Mouse (Mus musculus): Measurements from ENCODE around the gene Kcnip1. TPM values are rescaled to one million over a fixed set of nuclear protein-coding genes. Genes with fewer than 3 reads are reported as not detected.

The Kcnip1 gene
- polyA plus RNA-seq, 1 experiment = not detected

GRCm38 (mm10) chr11:33660016-33660913, 332.7 kb downstream of the Kcnip1 start:
- Histone ChIP-seq H3K4me3 (ENCODE audit: insufficient read depth, low read depth, low read length) (no peak overlapping the region), H3K4me1 (ENCODE audit: control insufficient read depth, insufficient read depth, low read length) (peaks cover 3% of the 10 kb centered on the region; the same call in 1 of the 2 replicates), H3K27ac (ENCODE audit: insufficient read depth, low read depth, low read length) (no peak overlapping the region)
- TF ChIP-seq POLR2A (IDR thresholded peaks at IDR 0.05; ENCODE audit: insufficient read depth, low read depth, low read length) (no peak), CTCF (IDR thresholded peaks at IDR 0.05; ENCODE audit: insufficient read depth, low read depth, low read length) (no peak)
- WGBS = 55% methylated on average over 13 of the region's 13 CpGs

- TF ChIP-seq POLR2A (IDR thresholded peaks at IDR 0.05; ENCODE audit: insufficient read depth, low read depth, low read length) (no peak), CTCF (IDR thresholded peaks at IDR 0.05; ENCODE audit: insufficient read depth, low read depth, low read length) (no peak)
Observed at GRCm38 (mm10) chr11:33655861-33656593, 336.9 kb downstream of the Kcnip1 start.

DNA sequence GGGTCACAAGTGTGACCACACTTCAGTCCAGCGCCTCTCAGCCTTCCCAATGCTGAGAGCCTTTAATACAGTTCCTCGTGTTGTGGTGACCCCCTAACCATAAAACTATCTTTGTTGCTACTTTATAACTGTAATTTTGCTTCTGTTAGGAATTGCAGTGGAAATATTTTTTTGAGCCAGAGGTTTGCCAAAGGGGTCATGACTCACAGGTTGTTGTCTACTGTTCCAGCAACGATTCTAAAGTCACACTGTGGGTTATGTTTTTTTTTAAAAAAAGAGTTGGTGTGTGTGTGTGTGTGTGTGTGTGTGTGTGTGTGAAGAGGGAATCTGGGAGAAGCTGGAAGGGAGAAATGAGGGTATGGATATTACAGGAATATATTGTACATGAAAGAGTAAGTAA, 337.7 kb downstream of the Kcnip1 start:
- 60% methylated on average over 3 of the region's 3 CpGs for WGBS
- H3K4me3 ChIP-seq (ENCODE audit: insufficient read depth, low read depth, low read length) = no peak overlapping the region
- no peak overlapping the region for H3K27ac ChIP-seq (ENCODE audit: insufficient read depth, low read depth, low read length)
- no peak for TF ChIP-seq POLR2A (IDR thresholded peaks at IDR 0.05; ENCODE audit: insufficient read depth, low read depth, low read length)
- 0 out of 2 replicates have a peak, but pooled peaks cover 2% of the 10 kb centered on the region for H3K4me1 ChIP-seq (ENCODE audit: control insufficient read depth, insufficient read depth, low read length)

More at GRCm38 (mm10) chr11:33655861-33656593, 336.9 kb downstream of the Kcnip1 start:
- Histone ChIP-seq H3K27ac (ENCODE audit: insufficient read depth, low read depth, low read length) (no peak overlapping the region), H3K4me1 (ENCODE audit: control insufficient read depth, insufficient read depth, low read length) (0 out of 2 replicates have a peak, but pooled peaks cover 2% of the 10 kb centered on the region), H3K4me3 (ENCODE audit: insufficient read depth, low read depth, low read length) (no peak overlapping the region)
- 68% methylated on average over 7 of the region's 7 CpGs for whole genome bisulfite sequencing

GRCm38 (mm10) chr11:33654485-33654884, 338.5 kb downstream of the Kcnip1 start:
- no peak for TF ChIP-seq CTCF (IDR thresholded peaks at IDR 0.05; ENCODE audit: insufficient read depth, low read depth, low read length)
- no peak for TF ChIP-seq POLR2A (IDR thresholded peaks at IDR 0.05; ENCODE audit: insufficient read depth, low read depth, low read length)
- 87% methylated on average over 2 of the region's 2 CpGs for WGBS
- Histone ChIP-seq H3K4me1 (ENCODE audit: control insufficient read depth, insufficient read depth, low read length) (0 out of 2 replicates have a peak, but pooled peaks cover 2% of the 10 kb centered on the region), H3K27ac (ENCODE audit: insufficient read depth, low read depth, low read length) (no peak overlapping the region), H3K4me3 (ENCODE audit: insufficient read depth, low read depth, low read length) (no peak overlapping the region)

- Histone ChIP-seq H3K4me3 (ENCODE audit: insufficient read depth, low read depth, low read length) (no peak overlapping the region), H3K27ac (ENCODE audit: insufficient read depth, low read depth, low read length) (no peak overlapping the region), H3K4me1 (ENCODE audit: control insufficient read depth, insufficient read depth, low read length) (0 out of 2 replicates have a peak, but pooled peaks cover 2% of the 10 kb centered on the region)
- no peak for TF ChIP-seq POLR2A (IDR thresholded peaks at IDR 0.05; ENCODE audit: insufficient read depth, low read depth, low read length)
- no peak for TF ChIP-seq CTCF (IDR thresholded peaks at IDR 0.05; ENCODE audit: insufficient read depth, low read depth, low read length)
- WGBS = 75% methylated on average over 2 of the region's 2 CpGs
Observed at GRCm38 (mm10) chr11:33649358-33649757, 343.6 kb downstream of the Kcnip1 start.

- no peaks in the 10 kb centered on the region for H3K4me1 ChIP-seq (ENCODE audit: control insufficient read depth, insufficient read depth, low read length)
- H3K4me3 ChIP-seq (ENCODE audit: insufficient read depth, low read depth, low read length) = no peak overlapping the region
- 92% methylated on average over 2 of the region's 2 CpGs for WGBS
- no peak for TF ChIP-seq POLR2A (IDR thresholded peaks at IDR 0.05; ENCODE audit: insufficient read depth, low read depth, low read length)
- no peak for TF ChIP-seq CTCF (IDR thresholded peaks at IDR 0.05; ENCODE audit: insufficient read depth, low read depth, low read length)
- no peak overlapping the region for H3K27ac ChIP-seq (ENCODE audit: insufficient read depth, low read depth, low read length)
Observed at GRCm38 (mm10) chr11:33637107-33637506, 355.8 kb downstream of the Kcnip1 start.

DNA sequence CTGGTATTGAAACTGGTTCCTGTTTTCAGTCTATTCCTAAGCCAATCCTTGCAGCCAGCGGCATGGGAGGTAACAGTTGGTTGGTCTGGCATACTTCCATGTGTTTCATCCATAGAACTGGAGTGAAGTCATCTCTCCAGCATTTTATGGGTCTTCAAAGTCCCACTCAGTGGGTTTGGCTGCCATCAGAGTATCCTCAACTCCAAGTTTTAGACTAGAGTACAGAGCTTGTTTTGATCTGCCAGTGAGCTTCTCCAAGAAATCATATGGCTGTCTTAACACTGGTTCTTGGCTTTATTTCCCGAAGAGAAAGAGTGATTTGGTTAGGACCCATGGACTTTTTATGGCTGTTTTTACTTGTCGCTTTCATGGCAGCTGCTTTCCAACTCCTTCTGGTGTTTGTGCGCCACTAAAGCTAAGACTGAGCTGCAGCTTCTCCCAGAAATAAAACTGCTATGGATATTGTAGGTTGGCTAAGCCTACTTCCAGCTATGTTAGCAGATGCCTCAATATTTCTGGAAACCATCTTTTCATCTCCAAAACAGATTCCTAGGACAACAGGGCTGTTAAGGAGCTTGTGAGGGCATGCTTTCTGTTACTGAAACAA, 365.7 kb downstream of the Kcnip1 start:
- Histone ChIP-seq H3K4me1 (ENCODE audit: control insufficient read depth, insufficient read depth, low read length) (no peaks in the 10 kb centered on the region), H3K27ac (ENCODE audit: insufficient read depth, low read depth, low read length) (no peak overlapping the region), H3K4me3 (ENCODE audit: insufficient read depth, low read depth, low read length) (no peak overlapping the region)
- WGBS = 78% methylated on average over 4 of the region's 4 CpGs
- TF ChIP-seq CTCF (IDR thresholded peaks at IDR 0.05; ENCODE audit: insufficient read depth, low read depth, low read length) (no peak), POLR2A (IDR thresholded peaks at IDR 0.05; ENCODE audit: insufficient read depth, low read depth, low read length) (no peak)

- no peaks in the 10 kb centered on the region for H3K4me1 ChIP-seq (ENCODE audit: control insufficient read depth, insufficient read depth, low read length)
- no peak for TF ChIP-seq POLR2A (IDR thresholded peaks at IDR 0.05; ENCODE audit: insufficient read depth, low read depth, low read length)
- TF ChIP-seq CTCF (IDR thresholded peaks at IDR 0.05; ENCODE audit: insufficient read depth, low read depth, low read length) = peak; percentile 87
- 8% methylated on average over 15 of the region's 15 CpGs for WGBS
- H3K4me3 ChIP-seq (ENCODE audit: insufficient read depth, low read depth, low read length) = no peak overlapping the region
- no peak overlapping the region for H3K27ac ChIP-seq (ENCODE audit: insufficient read depth, low read depth, low read length)
Observed at GRCm38 (mm10) chr11:33614218-33614617, 378.7 kb downstream of the Kcnip1 start.
